Mouse (Mus musculus) lung, postnatal 0 days (tissue): Measurements from ENCODE around the gene Prickle2.

Source experiments
- CTCF ChIP-seq: IDR thresholded peaks from 2 replicates; pipeline ENCODE4 v1.5.1; 2016; ENCODE audit warnings: antibody characterized with exemption, mild to moderate bottlenecking
- EP300 ChIP-seq: IDR thresholded peaks from 2 replicates; pipeline ENCODE4 v1.6.1; 2016; ENCODE audit warnings: antibody characterized with exemption, mild to moderate bottlenecking, control low read depth

- TF ChIP-seq CTCF (no peak), EP300 (no peak)
Observed at GRCm38 (mm10) chr6:92405571-92405970, 300.4 kb downstream of the Prickle2 start.
